Mouse (Mus musculus) embryonic facial prominence, embryonic 12.5 days (tissue): ENCODE results near the gene Gm47841. TPM values are rescaled to one million over a fixed set of nuclear protein-coding genes. Genes with fewer than 3 reads are reported as not detected.

ENCODE experiments used
- ATAC-seq: fragments of 200-750 bp; cut with Nextera tagmentation; 2 replicates; pipeline ENCODE4 v1.8.0; 2017; ENCODE audit not compliant: insufficient number of reproducible peaks, insufficient read depth, low FRiP score, low TSS enrichment
- H3K27ac ChIP-seq: fragments of 300-500 bp; sonication (generic); 2 replicates; pipeline ENCODE4 v1.5.1; 2016; ENCODE audit warnings: mild to moderate bottlenecking
- H3K27me3 ChIP-seq: fragments of 300-500 bp; sonication (generic); 2 replicates; pipeline ENCODE4 v1.6.1; 2016; ENCODE audit warnings: mild to moderate bottlenecking, moderate library complexity
- H3K36me3 ChIP-seq: fragments of 300-500 bp; sonication (generic); 2 replicates; pipeline ENCODE4 v1.6.1; 2016; ENCODE audit warnings: mild to moderate bottlenecking
- H3K4me1 ChIP-seq: fragments of 300-500 bp; sonication (generic); 2 replicates; pipeline ENCODE4 v1.6.1; 2016
- H3K4me2 ChIP-seq: fragments of 300-500 bp; sonication (generic); replicated peaks from 2 replicates; pipeline ENCODE4 v1.6.1; 2016; ENCODE audit warnings: mild to moderate bottlenecking, moderate library complexity
- H3K4me3 ChIP-seq: fragments of 300-500 bp; sonication (generic); 2 replicates; pipeline ENCODE4 v1.5.1; 2016; ENCODE audit warnings: mild to moderate bottlenecking
- H3K9ac ChIP-seq: fragments of 300-500 bp; sonication (generic); 2 replicates; pipeline ENCODE4 v1.6.1; 2016; ENCODE audit warnings: mild to moderate bottlenecking, moderate library complexity
- H3K9me3 ChIP-seq: fragments of 300-500 bp; sonication (generic); 2 replicates; pipeline ENCODE4 v1.6.1; 2016; ENCODE audit warnings: mild to moderate bottlenecking, moderate library complexity
- WGBS: fragments of 180-500 bp; shearing (Covaris S2); methylation state at CpG from one replicate; pipeline ENCODE4 v1.1.7; 2016; 5-methylcytosine and 5-hydroxymethylcytosine counted together
- polyA plus RNA-seq: library from polyadenylated mRNA; unstranded; fragments of >200 nt; fragmentation: Nextera tagmentation; extraction: Ambion mirVana; gene quantifications from 2 replicates; pipeline ENCODE4 v1.2.1, GENCODE M21; 2016

Gene Gm47841
- polyA plus RNA-seq, 1 experiment from 2014 or later = not detected

GRCm38 (mm10) chr15:101081035-101081548 lies 33.9 kb upstream of the Gm47841 start:
- Histone ChIP-seq H3K36me3 (no peaks in the 10 kb centered on the region), H3K9ac (no peak overlapping the region), H3K27ac (peak overlapping the region; percentile 69; the same call in 1 of the 2 replicates), H3K4me3 (no peak overlapping the region), H3K4me1 (peaks cover 40% of the 10 kb centered on the region), H3K4me2 (no peak overlapping the region), H3K27me3 (no peaks in the 10 kb centered on the region), H3K9me3 (no peaks in the 10 kb centered on the region)
- no peak for ATAC-seq
- 60% methylated on average over 7 of the region's 7 CpGs for WGBS

- Histone ChIP-seq H3K4me3 (no peak overlapping the region), H3K27me3 (no peaks in the 10 kb centered on the region), H3K4me2 (no peak overlapping the region), H3K27ac (no peak overlapping the region), H3K9ac (no peak overlapping the region), H3K9me3 (no peaks in the 10 kb centered on the region), H3K36me3 (no peaks in the 10 kb centered on the region), H3K4me1 (peaks cover 51% of the 10 kb centered on the region)
- ATAC-seq = no peak
- WGBS = 76% methylated on average over 9 of the region's 9 CpGs
These were observed 32.9 kb upstream of the Gm47841 start for GRCm38 (mm10) chr15:101080031-101080520.

GRCm38 (mm10) chr15:101078731-101079156 lies 31.5 kb upstream of the Gm47841 start:
- Histone ChIP-seq H3K4me2 (peak overlapping the region; percentile 90), H3K4me3 (peak overlapping the region; percentile 95), H3K27me3 (no peaks in the 10 kb centered on the region), H3K4me1 (peaks cover 57% of the 10 kb centered on the region), H3K9me3 (no peaks in the 10 kb centered on the region), H3K27ac (peak overlapping the region; percentile 90), H3K36me3 (no peaks in the 10 kb centered on the region), H3K9ac (peak overlapping the region; percentile 94)
- WGBS = under 1% methylated on average over 28 of the region's 30 CpGs
- ATAC-seq = peak; percentile 57; the same call in 1 of the 2 replicates

GRCm38 (mm10) chr15:101077813-101078730 lies 30.9 kb upstream of the Gm47841 start, which contains the start of gene Fignl2:
Gene Fignl2, minus strand, starts transcription at chr15:101078567.
- Histone ChIP-seq H3K4me1 (peaks cover 62% of the 10 kb centered on the region), H3K36me3 (no peaks in the 10 kb centered on the region), H3K9me3 (no peaks in the 10 kb centered on the region), H3K27ac (peak within 1 kb of the TSS; percentile 90), H3K27me3 (no peaks in the 10 kb centered on the region), H3K4me2 (peak within 1 kb of the TSS; percentile 90), H3K9ac (peak within 1 kb of the TSS; percentile 94), H3K4me3 (peak within 1 kb of the TSS; percentile 95)
- ATAC-seq = no peak
- under 1% methylated on average over 73 of the region's 96 CpGs for WGBS

DNA sequence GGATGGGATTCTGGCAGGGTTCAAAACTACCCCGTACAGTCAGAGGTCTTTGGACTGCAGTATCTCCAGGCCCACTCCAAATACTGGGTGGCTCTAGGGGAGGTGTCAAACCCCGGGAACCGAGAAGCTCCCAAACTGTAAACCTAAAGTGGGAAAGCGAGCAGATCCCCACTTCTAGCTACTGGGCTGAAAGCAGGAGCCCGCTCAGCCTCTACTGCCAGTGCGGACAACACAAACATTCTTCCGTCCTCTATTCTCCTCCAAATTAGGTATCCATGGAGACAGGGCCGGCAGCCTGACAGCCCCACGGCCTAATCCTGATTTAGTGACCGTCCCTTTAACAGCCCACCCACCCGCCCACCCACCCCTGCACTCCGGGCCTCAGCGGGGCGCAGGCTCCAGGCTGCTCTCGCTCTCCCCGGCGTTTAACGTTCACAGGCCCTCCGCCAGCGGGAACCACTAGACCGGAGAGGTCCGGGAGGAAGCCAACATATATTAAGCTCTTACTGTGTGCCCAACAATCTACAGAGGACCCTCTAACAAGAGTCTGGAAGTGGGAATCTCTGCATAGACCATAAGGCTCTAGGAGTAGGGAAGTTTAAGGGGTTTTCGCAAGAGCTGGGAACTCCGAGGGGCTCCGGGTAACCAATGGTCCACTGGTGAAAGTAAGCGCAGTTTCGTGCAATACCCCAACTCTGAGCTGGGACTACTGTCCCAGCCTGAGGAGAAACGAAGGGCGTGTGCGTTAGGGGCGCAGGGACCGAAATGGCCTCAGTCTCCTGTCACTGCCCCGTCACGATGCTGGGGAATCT lies 30.0 kb upstream of the Gm47841 start:
- ATAC-seq = no peak
- Histone ChIP-seq H3K27ac (peak overlapping the region; percentile 90), H3K4me2 (peak overlapping the region; percentile 90), H3K4me1 (peaks cover 64% of the 10 kb centered on the region), H3K4me3 (peak overlapping the region; percentile 95), H3K9ac (peak overlapping the region; percentile 94), H3K9me3 (no peaks in the 10 kb centered on the region), H3K27me3 (no peaks in the 10 kb centered on the region), H3K36me3 (no peaks in the 10 kb centered on the region)
- WGBS = under 1% methylated on average over 33 of the region's 34 CpGs

GRCm38 (mm10) chr15:101076071-101077000 lies 29.1 kb upstream of the Gm47841 start:
- Histone ChIP-seq H3K27me3 (no peaks in the 10 kb centered on the region), H3K9me3 (no peaks in the 10 kb centered on the region), H3K4me3 (peak overlapping the region; percentile 95), H3K36me3 (no peaks in the 10 kb centered on the region), H3K4me1 (peaks cover 58% of the 10 kb centered on the region), H3K27ac (peak overlapping the region; percentile 46; the same call in 1 of the 2 replicates), H3K4me2 (peak overlapping the region; percentile 90), H3K9ac (peak overlapping the region; percentile 94)
- WGBS = 4% methylated on average over 26 of the region's 26 CpGs
- 0 out of 2 replicates have a peak, but pooled peaks have one; percentile 13 for ATAC-seq

GRCm38 (mm10) chr15:101075656-101076055 lies 28.5 kb upstream of the Gm47841 start:
- Histone ChIP-seq H3K27me3 (no peaks in the 10 kb centered on the region), H3K4me2 (peak overlapping the region; percentile 90), H3K9me3 (no peaks in the 10 kb centered on the region), H3K9ac (no peak overlapping the region), H3K27ac (peak overlapping the region; percentile 46; the same call in 1 of the 2 replicates), H3K4me1 (peaks cover 60% of the 10 kb centered on the region), H3K36me3 (no peaks in the 10 kb centered on the region), H3K4me3 (peak overlapping the region; percentile 95)
- ATAC-seq = no peak
- 21% methylated on average over 5 of the region's 5 CpGs for WGBS

DNA sequence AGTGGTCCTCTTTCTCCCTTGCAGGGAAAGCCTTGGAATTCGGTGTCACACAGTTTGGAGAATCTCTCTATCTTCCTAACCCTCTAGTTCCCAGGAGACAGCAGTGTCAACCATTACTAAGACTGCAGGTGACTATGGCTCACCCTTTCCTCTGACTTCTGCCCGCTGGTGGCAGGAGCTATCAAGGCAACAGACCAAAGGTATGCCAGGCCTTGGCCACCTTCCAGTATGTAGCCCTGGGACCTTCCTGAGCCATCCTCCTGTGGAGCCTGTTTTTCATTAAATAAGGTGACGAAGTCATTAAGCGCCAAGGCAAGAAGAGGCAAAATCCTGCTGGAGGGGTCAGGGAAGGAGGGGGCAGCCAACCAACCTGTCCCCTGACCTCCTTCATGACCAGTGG lies 28.0 kb upstream of the Gm47841 start:
- no peak overlapping the region for H3K27ac ChIP-seq
- no peaks in the 10 kb centered on the region for H3K9me3 ChIP-seq
- H3K4me2 ChIP-seq = peak overlapping the region; percentile 90; the same call in 1 of the 2 replicates
- H3K4me3 ChIP-seq = no peak overlapping the region
- 45% methylated on average over 4 of the region's 4 CpGs for WGBS
- H3K27me3 ChIP-seq = no peaks in the 10 kb centered on the region
- H3K36me3 ChIP-seq = no peaks in the 10 kb centered on the region
- no peak overlapping the region for H3K9ac ChIP-seq
- no peak for ATAC-seq
- H3K4me1 ChIP-seq = peaks cover 62% of the 10 kb centered on the region

DNA sequence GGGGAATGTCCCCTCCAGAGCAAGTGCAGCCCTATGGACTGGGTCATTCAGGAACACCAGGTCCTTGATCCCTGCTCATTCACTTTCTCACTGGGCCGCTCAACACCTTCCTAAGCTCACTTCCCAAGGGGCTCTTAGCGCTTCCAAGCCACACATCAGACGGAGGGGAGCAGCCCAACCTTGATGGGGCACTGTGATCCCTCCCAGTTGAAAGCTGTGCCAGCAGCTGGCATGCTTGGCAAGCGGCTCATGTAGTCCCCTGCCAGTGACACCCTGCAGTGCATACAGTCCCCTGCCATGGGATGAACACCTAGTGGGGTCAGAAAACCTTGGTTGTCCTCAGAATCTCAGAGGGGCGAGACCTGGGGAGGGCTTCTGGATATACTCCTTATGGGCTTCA lies 26.9 kb upstream of the Gm47841 start:
- peaks cover 68% of the 10 kb centered on the region for H3K4me1 ChIP-seq
- no peaks in the 10 kb centered on the region for H3K27me3 ChIP-seq
- ATAC-seq = no peak
- H3K36me3 ChIP-seq = no peaks in the 10 kb centered on the region
- H3K9me3 ChIP-seq = no peaks in the 10 kb centered on the region
- H3K4me2 ChIP-seq = no peak overlapping the region
- 86% methylated on average over 5 of the region's 5 CpGs for WGBS
- H3K4me3 ChIP-seq = no peak overlapping the region
- no peak overlapping the region for H3K27ac ChIP-seq
- H3K9ac ChIP-seq = no peak overlapping the region

DNA sequence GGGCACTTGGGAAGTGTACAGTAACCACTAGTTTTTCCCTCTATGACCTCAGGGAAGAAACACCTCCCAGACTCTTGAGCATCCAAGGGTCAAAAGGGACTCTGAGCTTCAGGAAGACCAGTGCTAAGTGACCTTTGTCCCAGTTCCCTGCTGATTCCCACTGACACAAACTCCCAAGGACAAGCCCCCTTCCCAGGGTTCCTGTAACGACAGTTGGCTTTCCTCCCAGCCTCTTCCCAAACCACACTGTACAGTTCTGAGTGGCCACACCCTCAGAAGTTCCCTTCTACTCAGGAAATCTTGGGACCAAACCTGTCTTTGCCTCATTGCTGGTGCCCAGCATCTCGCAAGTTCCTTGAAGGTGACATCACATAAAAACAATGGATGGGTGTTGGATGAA lies 25.5 kb upstream of the Gm47841 start:
- Histone ChIP-seq H3K4me3 (no peak overlapping the region), H3K27ac (no peak overlapping the region), H3K9me3 (no peaks in the 10 kb centered on the region), H3K4me2 (no peak overlapping the region), H3K9ac (no peak overlapping the region), H3K4me1 (peaks cover 75% of the 10 kb centered on the region), H3K27me3 (no peaks in the 10 kb centered on the region), H3K36me3 (no peaks in the 10 kb centered on the region)
- WGBS = 53% methylated on average over 2 of the region's 2 CpGs
- no peak for ATAC-seq
